Mouse (Mus musculus): ENCODE measurements around the gene Rpl9-ps6. TPM values are rescaled to one million over a fixed set of nuclear protein-coding genes. Genes with fewer than 3 reads are reported as not detected.

Rpl9-ps6 gene
- polyA plus RNA-seq, 1 experiment from 2014 or later: 72.3 TPM

GRCm38 (mm10) chr19:32439356-32439755 lies 27.0 kb downstream of the Rpl9-ps6 start:
- WGBS: 90% methylated on average over 2 of the region's 2 CpGs
- Histone ChIP-seq H3K27me3 (no peaks in the 10 kb centered on the region), H3K9me3 (no peaks in the 10 kb centered on the region), H3K4me3 (no peak overlapping the region), H3K36me3 (no peaks in the 10 kb centered on the region), H3K4me2 (replicated peaks) (no peak overlapping the region), H3K27ac (replicated peaks) (no peak overlapping the region), H3K4me1 (no peaks in the 10 kb centered on the region), H3K9ac (replicated peaks) (no peak overlapping the region)
- peak; percentile 34; the same call in 1 of the 2 replicates for ATAC-seq (ENCODE audit: low FRiP score, low read depth)

GRCm38 (mm10) chr19:32425856-32426255 lies 40.5 kb downstream of the Rpl9-ps6 start:
- no peaks in the 10 kb centered on the region for H3K9me3 ChIP-seq
- no peak overlapping the region for H3K27ac ChIP-seq (replicated peaks)
- no peaks in the 10 kb centered on the region for H3K27me3 ChIP-seq
- no peaks in the 10 kb centered on the region for H3K36me3 ChIP-seq
- H3K9ac ChIP-seq (replicated peaks): no peak overlapping the region
- 80% methylated on average over 3 of the region's 3 CpGs for WGBS
- no peaks in the 10 kb centered on the region for H3K4me1 ChIP-seq
- H3K4me2 ChIP-seq (replicated peaks): no peak overlapping the region
- no peak for ATAC-seq (ENCODE audit: low FRiP score, low read depth)
- no peak overlapping the region for H3K4me3 ChIP-seq

GRCm38 (mm10) chr19:32424706-32425105 lies 41.7 kb downstream of the Rpl9-ps6 start:
- H3K9me3 ChIP-seq: no peaks in the 10 kb centered on the region
- H3K27ac ChIP-seq (replicated peaks): no peak overlapping the region
- no peaks in the 10 kb centered on the region for H3K27me3 ChIP-seq
- no peaks in the 10 kb centered on the region for H3K36me3 ChIP-seq
- WGBS: 88% methylated on average over 3 of the region's 3 CpGs
- H3K4me1 ChIP-seq: no peaks in the 10 kb centered on the region
- H3K4me3 ChIP-seq: no peak overlapping the region
- no peak for ATAC-seq (ENCODE audit: low FRiP score, low read depth)
- H3K9ac ChIP-seq (replicated peaks): no peak overlapping the region
- H3K4me2 ChIP-seq (replicated peaks): no peak overlapping the region

- no peak overlapping the region for H3K4me3 ChIP-seq
- no peak overlapping the region for H3K27ac ChIP-seq (replicated peaks)
- H3K27me3 ChIP-seq: no peaks in the 10 kb centered on the region
- H3K9ac ChIP-seq (replicated peaks): no peak overlapping the region
- H3K36me3 ChIP-seq: no peaks in the 10 kb centered on the region
- WGBS: 82% methylated on average over 3 of the region's 3 CpGs
- H3K9me3 ChIP-seq: no peaks in the 10 kb centered on the region
- H3K4me2 ChIP-seq (replicated peaks): no peak overlapping the region
- ATAC-seq (ENCODE audit: low FRiP score, low read depth): no peak
- H3K4me1 ChIP-seq: no peaks in the 10 kb centered on the region
These were observed 47.3 kb downstream of the Rpl9-ps6 start for GRCm38 (mm10) chr19:32419069-32419468.

- Histone ChIP-seq H3K36me3 (no peaks in the 10 kb centered on the region), H3K4me3 (no peak overlapping the region), H3K4me2 (replicated peaks) (no peak overlapping the region), H3K9ac (replicated peaks) (no peak overlapping the region), H3K27me3 (no peaks in the 10 kb centered on the region), H3K9me3 (no peaks in the 10 kb centered on the region), H3K4me1 (no peaks in the 10 kb centered on the region), H3K27ac (replicated peaks) (no peak overlapping the region)
- 84% methylated on average over 7 of the region's 7 CpGs for WGBS
- no peak for ATAC-seq (ENCODE audit: low FRiP score, low read depth)
These were observed 49.6 kb downstream of the Rpl9-ps6 start for GRCm38 (mm10) chr19:32416692-32417317.

Other genes starting within 250 kb of the Rpl9-ps6 start
- 13.4 and 15.1 TPM in 2 replicates for gene Sgms1, start 76.9 kb downstream of the Rpl9-ps6 start, polyA plus RNA-seq (2016; fragmentation: Nextera tagmentation; extraction: Ambion mirVana)
- gene Minpp1, start 19.2 kb upstream of the Rpl9-ps6 start, polyA plus RNA-seq (2016; fragmentation: Nextera tagmentation; extraction: Ambion mirVana): 65.9 and 70.4 TPM in 2 replicates
- gene Papss2, start 129.2 kb upstream of the Rpl9-ps6 start, polyA plus RNA-seq (2016; fragmentation: Nextera tagmentation; extraction: Ambion mirVana): 1.9 and 3.6 TPM in 2 replicates